Mouse (Mus musculus): ENCODE results near the gene Coq8b.

DNA sequence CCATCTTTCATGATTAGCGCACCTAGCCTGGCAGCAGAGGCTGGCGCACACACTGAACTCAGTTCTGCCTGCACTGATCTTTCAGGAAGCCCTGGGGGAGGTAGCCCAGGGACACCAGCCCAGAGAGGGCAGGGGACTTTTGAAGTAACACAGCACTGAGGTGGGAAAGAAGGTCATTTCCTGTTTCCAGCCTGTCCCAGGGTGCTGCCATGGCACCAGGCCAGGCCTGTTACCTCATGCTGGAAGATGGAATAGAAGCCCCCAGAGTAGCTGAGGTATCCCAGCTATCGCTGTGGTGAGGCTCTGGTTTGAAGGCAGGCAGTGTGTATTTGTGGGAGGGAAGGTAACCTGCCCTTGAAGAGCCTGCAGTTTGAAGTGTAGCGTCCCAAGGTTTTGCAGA lies 42.1 kb downstream of the Coq8b start:
- TF ChIP-seq CTCF (IDR thresholded peaks at IDR 0.05; ENCODE audit: control insufficient read depth, insufficient read depth, insufficient read length) (no peak), CEBPB (IDR thresholded peaks at IDR 0.05; ENCODE audit: low read depth) (no peak), MYOD1 (IDR thresholded peaks at IDR 0.05; ENCODE audit: control insufficient read depth, insufficient read length, low read depth) (no peak), USF1 (IDR thresholded peaks at IDR 0.05; ENCODE audit: low read depth) (no peak), MYOG (IDR thresholded peaks at IDR 0.05; ENCODE audit: control insufficient read depth, extremely low read depth, insufficient read length) (no peak), FOSL1 (IDR thresholded peaks at IDR 0.05; ENCODE audit: insufficient read depth, low read length, poor library complexity, severe bottlenecking) (no peak), MAX (IDR thresholded peaks at IDR 0.05) (no peak)

All from C2C12 (cell line).